Mouse (Mus musculus) liver, embryonic 18 days (tissue): Measurements from ENCODE around the gene Ampd3. TPM values are rescaled to one million over a fixed set of nuclear protein-coding genes. Genes with fewer than 3 reads are reported as not detected.

ENCODE experiments used
- polyA plus RNA-seq: library from polyadenylated mRNA; depleted of rRNA; stranded (reverse); fragments of >200 nt; gene quantifications from 2 replicates; pipeline ENCODE4 v1.2.3, GENCODE M21; 2012; rRNA removed

Ampd3 gene
- 11.9 and 16.0 TPM in 2 replicates for polyA plus RNA-seq

DNA sequence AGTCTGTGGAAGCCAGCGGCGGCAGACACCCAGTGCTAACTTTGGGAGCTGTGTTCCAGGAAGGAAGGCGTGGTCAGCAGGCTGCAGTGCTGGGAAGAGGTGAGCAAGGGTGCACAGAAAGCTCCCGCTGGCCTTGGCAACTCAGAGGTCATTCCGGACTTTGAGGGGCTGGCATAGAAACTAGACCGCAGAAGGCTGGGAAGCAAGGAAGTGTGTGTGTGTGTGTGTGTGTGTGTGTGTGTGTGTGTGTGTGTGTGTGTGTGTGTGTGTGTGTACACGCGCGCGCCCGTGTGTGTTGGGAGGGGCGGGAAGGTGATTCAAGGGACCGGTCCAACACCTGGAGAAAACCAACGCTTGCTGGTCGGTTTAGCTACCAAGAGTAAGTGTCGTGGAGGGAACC is at the start of gene Ampd3:
Ampd3 (plus strand) TSS at position 206 of the 400 bp plus-strand sequence.

DNA sequence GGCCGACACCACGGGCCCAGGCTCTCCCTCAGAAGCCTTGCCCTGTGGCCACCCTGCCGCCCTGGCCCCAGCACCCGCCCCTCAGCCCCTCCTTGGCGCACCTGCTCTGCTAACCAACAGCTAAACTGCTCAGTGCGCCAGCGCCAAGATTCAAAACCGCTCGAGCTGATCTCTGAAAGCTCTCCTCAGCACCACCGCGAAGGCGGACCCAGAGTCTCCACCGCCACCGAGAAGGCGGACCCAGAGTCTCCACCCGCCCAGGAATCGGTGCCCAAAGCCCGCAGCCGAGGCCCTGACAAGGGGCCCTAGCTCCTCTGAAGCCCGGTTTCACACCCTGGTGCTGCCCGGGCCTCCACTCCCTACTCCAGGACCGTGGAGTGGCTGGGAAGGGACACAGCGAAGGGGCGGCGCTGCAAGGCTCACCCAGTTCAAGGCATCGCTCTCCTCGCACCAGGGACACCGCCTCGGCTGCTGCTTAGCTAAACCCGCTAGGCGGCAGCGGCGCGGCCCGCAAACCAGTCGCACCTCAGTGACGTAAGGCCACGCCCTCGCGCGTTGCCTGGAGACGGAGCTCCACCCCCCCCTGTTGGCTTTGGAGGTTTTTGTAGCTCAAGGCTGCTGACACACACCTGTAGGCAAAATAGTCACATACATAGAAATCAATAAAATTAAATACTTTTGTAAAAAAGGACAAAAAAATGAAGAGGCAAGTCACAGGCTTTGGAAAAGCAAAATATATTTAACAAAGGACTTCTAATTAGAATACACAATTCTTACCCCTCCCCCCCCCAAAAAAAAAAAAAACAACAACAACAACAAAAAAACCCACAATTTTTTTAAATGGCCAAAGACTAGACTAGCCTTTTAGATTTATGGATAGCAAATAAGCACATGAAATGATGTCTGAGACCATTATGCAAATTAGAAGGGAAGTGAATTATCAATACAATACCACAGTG is 76.2 kb downstream of the Ampd3 start, which contains the start of gene Rnf141:
Rnf141 (minus strand) TSS at position 542 of the 959 bp plus-strand sequence.

Other genes starting within 250 kb of the Ampd3 start
- 6.0 and 6.5 TPM in 2 replicates for gene Sbf2, start 153.3 kb upstream of the Ampd3 start, polyA plus RNA-seq
- 2.9 and 4.6 TPM in 2 replicates for gene Adm, start 140.5 kb upstream of the Ampd3 start, polyA plus RNA-seq
- 20.0 and 21.4 TPM in 2 replicates for gene Rnf141, start 76.3 kb downstream of the Ampd3 start, polyA plus RNA-seq
- 32.5 and 35.9 TPM in 2 replicates for gene Lyve1, start 95.0 kb downstream of the Ampd3 start, polyA plus RNA-seq
- 4.4 and 5.1 TPM in 2 replicates for gene Mrvi1, start 214.3 kb downstream of the Ampd3 start, polyA plus RNA-seq